Mouse (Mus musculus) Muller cell, postnatal 12 days (primary cell): ENCODE results near the gene Cox4i1.
"Not testable (repeated sequence)": the region's sequence is repeated elsewhere in the genome, so short reads cannot be mapped to it uniquely, and the experiment has no call there.

Experiments
- DNase-seq: peaks from one replicate; pipeline ENCODE4 v3.0.0-alpha.2; 2015; ENCODE audit errors: inconsistent ontology term

Gene Cox4i1

GRCm38 (mm10) chr8:120664566-120664965 is 3.5 kb upstream of the Cox4i1 start:
- peak; percentile 31 for DNase-seq

GRCm38 (mm10) chr8:120665726-120666455 is 2.1 kb upstream of the Cox4i1 start:
- DNase-seq = no peak

DNA sequence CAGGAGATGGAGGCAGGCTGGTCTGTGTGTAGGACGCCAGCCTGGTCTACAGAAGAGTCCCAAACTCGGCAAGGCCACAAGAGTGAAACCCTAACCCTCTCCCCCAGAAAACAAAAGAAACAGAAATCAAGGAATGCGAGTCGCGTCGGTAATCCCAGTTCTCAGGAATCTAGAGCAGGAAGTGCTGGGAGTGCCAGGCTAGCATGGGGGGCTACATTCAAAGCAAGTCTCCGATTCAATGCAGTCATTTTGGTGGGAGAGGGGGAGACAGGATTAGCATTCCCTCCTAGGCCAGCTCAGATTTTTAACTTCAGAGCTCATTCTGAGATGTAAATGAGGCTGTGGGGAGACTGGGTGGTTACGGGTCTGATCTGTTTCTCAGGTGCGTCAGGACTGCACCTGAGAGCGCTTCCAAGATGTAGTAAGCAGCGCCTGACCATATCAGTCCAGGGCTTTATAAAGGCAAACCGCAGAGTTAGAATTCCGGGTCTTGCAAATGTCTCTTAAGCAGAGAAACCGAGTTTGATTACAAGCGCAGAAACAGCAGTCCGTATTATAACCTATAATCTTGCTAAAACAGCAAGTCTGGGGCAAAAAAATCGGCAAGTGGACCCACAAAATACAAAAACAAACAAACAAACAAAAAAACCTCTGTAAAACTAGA is 1.1 kb upstream of the Cox4i1 start:
- peak; percentile 42 for DNase-seq

GRCm38 (mm10) chr8:120668374-120668905 is 418 bp downstream of the Cox4i1 start, which contains the start of gene Emc8:
Gene Emc8 (minus strand): TSS chr8:120668573.
- no peak for DNase-seq

- peak; percentile 70 for DNase-seq
These were observed 3.8 kb downstream of the Cox4i1 start for GRCm38 (mm10) chr8:120671775-120672174.

DNA sequence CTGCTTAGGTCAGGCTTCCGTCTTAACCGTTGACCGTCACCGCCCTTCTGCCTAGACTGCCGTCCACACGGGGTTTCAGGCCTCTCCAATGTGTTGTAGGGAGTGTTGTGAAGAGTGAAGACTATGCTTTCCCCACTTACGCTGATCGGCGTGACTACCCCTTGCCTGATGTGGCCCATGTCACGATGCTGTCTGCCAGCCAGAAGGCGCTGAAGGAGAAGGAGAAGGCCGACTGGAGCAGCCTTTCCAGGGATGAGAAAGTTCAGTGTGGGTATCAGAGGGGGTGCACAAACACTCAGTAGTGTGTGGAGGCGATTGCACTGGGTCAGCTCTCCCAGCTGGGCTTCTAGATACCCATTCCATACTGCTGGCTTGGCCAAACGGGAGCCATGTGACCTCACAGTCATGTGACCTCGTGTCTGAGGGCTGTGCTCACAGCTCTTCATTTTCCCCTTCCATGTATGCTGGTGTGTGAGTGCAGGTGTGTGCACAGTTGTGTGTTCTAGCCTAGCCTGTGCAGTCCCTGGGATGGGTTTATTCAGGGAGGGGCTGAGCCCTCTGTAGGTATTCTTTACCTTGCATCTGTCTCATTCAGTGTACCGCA is 4.7 kb downstream of the Cox4i1 start:
- DNase-seq = no peak

DNA sequence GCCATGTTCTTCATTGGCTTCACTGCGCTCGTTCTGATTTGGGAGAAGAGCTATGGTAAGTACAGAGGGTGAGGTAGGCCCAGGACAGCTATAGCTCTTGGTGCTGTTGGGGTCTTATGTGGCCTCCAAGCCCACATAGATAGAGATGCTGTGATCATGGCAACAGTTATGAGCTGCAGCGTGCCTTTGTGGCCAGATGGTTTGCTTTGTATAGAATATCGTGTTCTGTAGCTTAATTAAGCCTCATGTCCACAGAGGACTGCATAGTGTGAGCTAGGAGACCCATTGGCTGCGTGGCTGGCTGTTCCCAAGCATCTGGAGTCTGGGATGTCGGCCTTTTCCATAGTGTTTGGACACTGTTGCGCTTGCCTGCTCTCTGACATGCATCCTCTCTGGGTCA is 5.3 kb downstream of the Cox4i1 start:
- DNase-seq = no peak

- DNase-seq = no peak
These were observed 7.7 kb downstream of the Cox4i1 start for GRCm38 (mm10) chr8:120675718-120676117.

GRCm38 (mm10) chr8:120678447-120678846 is 10.4 kb downstream of the Cox4i1 start:
- DNase-seq = peak; percentile 69

DNA sequence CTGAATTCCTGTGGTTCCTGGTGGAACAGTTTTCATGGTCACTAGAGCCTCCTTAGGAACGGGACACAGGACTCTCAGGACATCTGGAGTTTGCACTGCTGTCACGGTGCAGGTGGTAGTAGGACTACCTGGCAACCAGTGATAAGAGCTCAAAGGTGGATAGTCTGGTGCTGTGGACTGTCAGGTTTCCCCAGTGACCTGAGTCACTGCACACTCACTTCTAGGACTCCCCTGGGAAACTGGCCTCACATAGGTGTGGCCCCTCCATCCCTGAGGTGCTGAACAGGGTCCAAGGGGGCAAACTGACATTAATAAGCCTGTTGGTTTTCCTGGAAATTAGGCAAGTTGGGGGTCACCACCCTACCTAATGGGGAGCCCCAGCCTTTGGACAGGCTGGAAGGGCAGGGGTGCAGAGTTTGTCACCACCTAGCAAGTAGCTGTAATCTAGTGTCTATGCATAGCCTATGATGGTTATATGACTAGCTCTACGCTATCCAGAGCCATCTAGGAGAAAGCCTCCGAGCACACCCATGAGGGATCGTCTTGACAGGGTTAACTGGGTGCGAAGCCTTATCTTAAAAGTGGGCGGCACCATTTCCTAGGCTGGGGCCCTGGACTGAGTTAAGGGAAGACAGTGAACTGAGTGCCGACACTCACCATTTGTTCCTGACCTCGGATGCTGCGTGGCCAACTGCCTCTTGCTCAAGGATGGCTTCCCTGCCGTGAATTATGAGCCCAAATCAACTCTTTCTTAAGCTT is 11.8 kb downstream of the Cox4i1 start:
- no peak for DNase-seq

DNA sequence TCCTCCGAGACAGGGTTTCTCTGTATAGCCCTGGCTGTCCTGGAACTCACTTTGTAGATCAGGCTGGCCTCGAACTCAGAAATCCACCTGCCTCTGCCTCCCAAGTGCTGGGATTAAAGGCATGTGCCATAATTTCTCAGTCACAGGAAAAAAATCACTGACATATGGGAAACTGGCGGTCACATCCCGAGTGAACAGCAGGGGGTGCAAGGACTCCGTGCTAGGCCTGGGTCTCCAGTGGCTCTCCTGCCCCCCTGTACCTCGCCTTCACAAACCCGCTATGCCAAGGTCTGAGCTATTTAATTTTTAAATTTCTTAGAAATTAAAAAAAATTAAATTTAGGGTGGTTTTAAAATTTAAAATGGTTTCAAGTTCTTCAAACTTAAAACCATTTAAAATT is 12.4 kb downstream of the Cox4i1 start:
- DNase-seq = not testable (repeated sequence)

DNA sequence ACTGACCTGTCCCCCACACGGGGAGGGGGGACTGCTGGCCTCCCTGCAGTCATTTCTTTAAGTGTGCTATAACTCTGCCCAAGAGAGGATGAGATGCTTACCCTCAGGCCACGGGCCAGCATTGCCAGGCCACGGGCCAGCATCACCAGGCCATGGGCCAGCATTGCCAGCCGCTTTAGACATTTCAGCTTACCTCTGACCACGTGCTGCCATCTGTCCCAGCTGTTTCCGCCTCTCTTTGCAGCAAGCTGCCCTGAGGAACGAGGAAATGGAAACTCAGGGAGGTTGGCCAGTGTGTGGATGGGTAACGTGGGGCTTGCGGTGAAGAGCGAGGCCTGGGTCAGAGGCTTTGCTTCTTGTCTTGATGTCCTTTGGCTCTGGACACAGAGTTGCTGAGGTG is 13.1 kb downstream of the Cox4i1 start:
- DNase-seq = no peak

- DNase-seq = peak; percentile 35
These were observed 15.6 kb downstream of the Cox4i1 start for GRCm38 (mm10) chr8:120683602-120684001.

- no peak for DNase-seq
These were observed 16.1 kb downstream of the Cox4i1 start for GRCm38 (mm10) chr8:120684082-120684481.

DNA sequence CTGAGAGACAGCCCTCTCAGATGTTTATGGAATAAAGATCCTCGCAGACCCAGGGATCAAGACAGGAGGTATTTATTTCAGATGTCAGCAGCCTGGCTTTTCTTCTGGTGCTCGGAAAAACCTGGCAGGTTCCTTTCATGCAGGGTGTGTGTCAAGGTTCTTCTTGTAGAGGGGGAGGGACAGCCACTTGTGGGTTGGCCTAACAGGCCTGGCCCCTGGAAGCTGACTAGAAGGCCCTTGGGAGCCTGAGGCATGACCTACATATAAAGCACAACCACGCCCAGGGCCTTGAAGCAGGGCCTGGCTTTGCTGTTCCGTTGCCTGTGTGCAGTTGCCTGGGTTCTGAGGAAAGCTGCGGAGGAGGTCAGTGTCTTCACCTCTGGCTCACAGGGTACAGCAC is 17.1 kb downstream of the Cox4i1 start:
- no peak for DNase-seq

DNA sequence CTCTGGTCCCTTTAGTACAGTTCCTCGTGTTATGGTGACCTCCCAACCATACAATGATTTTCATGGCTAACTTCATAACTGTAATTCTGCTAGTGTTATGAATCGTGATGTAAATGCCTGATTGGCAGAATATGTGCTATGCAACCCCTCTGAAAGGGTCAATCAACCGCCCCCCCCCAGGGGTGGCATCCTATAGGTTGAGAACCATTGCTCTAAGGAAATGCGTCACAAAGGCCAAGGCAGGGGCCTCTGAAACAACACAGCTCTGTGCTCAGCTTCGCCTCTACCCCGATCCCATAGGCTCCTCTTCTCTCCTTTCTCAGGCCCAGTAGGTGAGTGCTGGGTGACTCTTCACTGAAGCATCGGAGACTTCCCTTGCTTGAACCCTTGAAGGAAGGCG is 17.6 kb downstream of the Cox4i1 start:
- DNase-seq = no peak

DNA sequence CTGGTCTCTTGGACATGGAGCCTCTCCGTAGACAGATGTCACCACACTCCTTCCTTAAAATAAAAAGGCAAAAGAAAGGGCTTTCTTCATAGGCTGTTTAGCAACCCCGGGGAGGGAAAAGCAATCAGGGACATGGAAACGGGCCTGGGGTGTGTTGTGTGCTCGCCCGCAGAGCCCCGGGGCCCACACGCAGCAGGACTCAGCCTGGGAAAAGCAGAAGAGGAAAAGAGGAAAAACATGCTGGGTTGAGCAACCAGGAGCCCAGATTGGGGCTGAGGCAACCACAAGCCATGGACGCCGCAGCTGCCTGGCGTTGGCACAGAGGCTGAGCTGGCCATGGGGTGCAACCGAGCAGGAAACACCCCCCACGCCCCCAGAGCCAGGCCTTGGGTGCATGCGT is 18.0 kb downstream of the Cox4i1 start:
- DNase-seq = no peak

GRCm38 (mm10) chr8:120686576-120686975 is 18.6 kb downstream of the Cox4i1 start:
- no peak for DNase-seq

GRCm38 (mm10) chr8:120687786-120688185 is 19.8 kb downstream of the Cox4i1 start:
- DNase-seq = no peak

GRCm38 (mm10) chr8:120688511-120688910 is 20.5 kb downstream of the Cox4i1 start:
- DNase-seq = no peak

- no peak for DNase-seq
These were observed 24.9 kb downstream of the Cox4i1 start for GRCm38 (mm10) chr8:120692934-120693333.
